Mouse (Mus musculus) midbrain, postnatal 0 days (tissue): ENCODE results near the gene Raf1. TPM values are rescaled to one million over a fixed set of nuclear protein-coding genes. Genes with fewer than 3 reads are reported as not detected.
A peak's percentile ranks its signal among the peaks of the same experiment; 100 is the strongest.

Experiments
- ATAC-seq: fragments of 200-750 bp; cut with Nextera tagmentation; 2 replicates; pipeline ENCODE4 v1.8.0; 2017; ENCODE audit warnings: moderate number of reproducible peaks, mild to moderate bottlenecking, moderate TSS enrichment, moderate library complexity; ENCODE audit not compliant: low FRiP score
- DNase-seq: peaks from one replicate; pipeline ENCODE4 v3.0.0-alpha.2; 2015; ENCODE audit warnings: low spot score
- H3K27ac ChIP-seq: fragments of 300-500 bp; sonication (generic); 2 replicates; pipeline ENCODE4 v1.5.1; 2014; ENCODE audit warnings: low read depth, mild to moderate bottlenecking, low read length, mixed read lengths
- H3K27me3 ChIP-seq: fragments of 300-500 bp; sonication (generic); 2 replicates; pipeline ENCODE4 v1.6.1; 2014; ENCODE audit warnings: low read length, control low read depth, mixed read lengths; ENCODE audit not compliant: insufficient read depth
- H3K36me3 ChIP-seq: fragments of 300-500 bp; sonication (generic); 2 replicates; pipeline ENCODE4 v1.6.1; 2014; ENCODE audit warnings: low read length, control low read depth, mixed read lengths; ENCODE audit not compliant: insufficient read depth
- H3K4me1 ChIP-seq: fragments of 300-500 bp; sonication (generic); 2 replicates; pipeline ENCODE4 v1.6.1; 2014; ENCODE audit warnings: mild to moderate bottlenecking, control low read depth, antibody characterized with exemption, low read length, mixed read lengths; ENCODE audit not compliant: insufficient read depth
- H3K4me2 ChIP-seq: fragments of 300-500 bp; sonication (generic); 2 replicates; pipeline ENCODE4 v1.6.1; 2014; ENCODE audit warnings: low read depth, mild to moderate bottlenecking, low read length, mixed read lengths; ENCODE audit not compliant: poor library complexity, severe bottlenecking
- H3K4me3 ChIP-seq: fragments of 300-500 bp; sonication (generic); 2 replicates; pipeline ENCODE4 v1.5.1; 2014; ENCODE audit warnings: low read depth, mild to moderate bottlenecking, low read length, moderate library complexity
- H3K9ac ChIP-seq: fragments of 300-500 bp; sonication (generic); replicated peaks from 2 replicates; pipeline ENCODE4 v1.6.1; 2014; ENCODE audit warnings: mild to moderate bottlenecking, low read length, moderate library complexity, mixed read lengths; ENCODE audit not compliant: poor library complexity, severe bottlenecking
- H3K9me3 ChIP-seq: fragments of 300-500 bp; sonication (generic); 2 replicates; pipeline ENCODE4 v1.6.1; 2016; ENCODE audit warnings: low read length, control low read depth
- CTCF ChIP-seq: IDR thresholded peaks from 2 replicates; pipeline ENCODE4 v1.5.1; 2016; ENCODE audit warnings: antibody characterized with exemption, mild to moderate bottlenecking
- WGBS: fragments of 180-500 bp; shearing (Covaris S2); extraction: QIAGEN DNeasy Blood & Tissue Kit; methylation state at CpG from one replicate; pipeline ENCODE4 v1.1.7; 2014; 5-methylcytosine and 5-hydroxymethylcytosine counted together
- polyA plus RNA-seq: library from polyadenylated mRNA; unstranded; fragments of >200 nt; fragmentation: Nextera tagmentation; extraction: Ambion mirVana; gene quantifications from 2 replicates; pipeline ENCODE4 v1.2.1, GENCODE M21; 2015
- total RNA-seq: library from RNA; depleted of rRNA; stranded (reverse); fragments of >200 nt; gene quantifications from 2 replicates; pipeline ENCODE4 v1.2.3, GENCODE M21; 2014

The Raf1 gene
- total and polyA plus RNA-seq, 2 experiments from 2014 or later: 89.1 to 196 TPM

DNA sequence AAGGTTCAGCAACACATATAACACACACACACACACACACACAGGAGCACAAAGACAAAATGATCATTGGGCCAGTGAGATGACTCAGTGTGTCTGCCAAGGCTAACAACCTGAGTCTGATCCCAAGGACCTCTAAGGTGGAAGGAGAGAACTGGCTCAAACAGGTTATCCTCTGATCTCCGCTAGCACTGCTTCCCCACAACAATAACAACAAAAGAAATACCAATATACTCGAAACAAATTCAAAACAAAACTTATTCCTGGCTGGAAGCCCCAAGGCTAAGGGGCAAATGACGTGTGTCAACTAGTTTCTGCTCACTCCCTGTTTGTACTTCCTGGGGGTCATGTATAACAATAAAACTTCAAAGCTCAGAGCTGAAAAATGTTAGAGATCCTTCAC is 11.3 kb upstream of the Raf1 start:
- Histone ChIP-seq H3K9me3 (no peaks in the 10 kb centered on the region), H3K4me3 (no peak overlapping the region), H3K9ac (no peak overlapping the region), H3K27ac (no peak overlapping the region), H3K27me3 (no peaks in the 10 kb centered on the region), H3K36me3 (no peaks in the 10 kb centered on the region), H3K4me1 (no peaks in the 10 kb centered on the region), H3K4me2 (no peak overlapping the region)
- DNase-seq: no peak
- no peak for TF ChIP-seq CTCF
- ATAC-seq: no peak
- WGBS: 66% methylated on average over 3 of the region's 3 CpGs

DNA sequence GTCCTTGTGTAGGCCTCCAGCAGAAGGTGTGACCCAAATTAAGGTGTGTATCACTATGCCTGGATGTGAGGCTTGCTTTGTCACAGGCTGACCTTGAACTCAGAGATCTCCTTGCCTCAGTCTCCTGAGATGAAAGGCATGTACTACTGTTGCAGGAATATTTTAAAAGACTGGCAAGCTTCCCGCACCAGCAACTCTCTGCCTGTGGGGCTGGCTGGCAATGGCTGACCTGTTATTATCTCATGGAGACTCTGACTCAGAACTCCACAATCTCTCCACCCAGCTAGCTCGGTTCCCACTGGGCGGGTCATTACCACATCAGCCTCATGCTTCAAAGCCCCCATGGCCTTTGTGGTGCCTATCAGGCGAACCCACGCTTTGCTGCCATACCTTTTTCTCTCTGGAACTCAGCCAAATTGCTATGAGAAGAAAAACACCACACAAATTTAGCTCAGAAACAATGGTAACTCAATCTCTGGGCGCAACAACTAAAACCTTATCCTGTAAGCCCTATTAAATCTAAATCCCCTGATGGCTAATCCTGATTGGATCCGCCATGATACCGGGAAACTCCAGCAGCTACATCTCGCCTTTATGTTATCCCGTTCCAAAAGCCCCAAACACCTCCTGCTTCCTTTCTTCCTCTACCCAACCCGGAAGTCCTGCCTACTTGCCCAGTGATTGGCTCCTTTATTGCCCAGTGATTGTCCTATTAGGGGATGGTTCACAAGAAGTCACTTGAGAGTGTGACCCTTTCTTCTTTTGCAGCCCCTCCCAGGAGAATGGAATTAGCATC is 8.6 kb upstream of the Raf1 start:
- no peak for TF ChIP-seq CTCF
- Histone ChIP-seq H3K27ac (no peak overlapping the region), H3K4me3 (no peak overlapping the region), H3K4me1 (no peaks in the 10 kb centered on the region), H3K9me3 (no peaks in the 10 kb centered on the region), H3K27me3 (no peaks in the 10 kb centered on the region), H3K9ac (no peak overlapping the region), H3K4me2 (no peak overlapping the region), H3K36me3 (no peaks in the 10 kb centered on the region)
- no peak for ATAC-seq
- 49% methylated on average over 11 of the region's 11 CpGs for WGBS
- DNase-seq: no peak

DNA sequence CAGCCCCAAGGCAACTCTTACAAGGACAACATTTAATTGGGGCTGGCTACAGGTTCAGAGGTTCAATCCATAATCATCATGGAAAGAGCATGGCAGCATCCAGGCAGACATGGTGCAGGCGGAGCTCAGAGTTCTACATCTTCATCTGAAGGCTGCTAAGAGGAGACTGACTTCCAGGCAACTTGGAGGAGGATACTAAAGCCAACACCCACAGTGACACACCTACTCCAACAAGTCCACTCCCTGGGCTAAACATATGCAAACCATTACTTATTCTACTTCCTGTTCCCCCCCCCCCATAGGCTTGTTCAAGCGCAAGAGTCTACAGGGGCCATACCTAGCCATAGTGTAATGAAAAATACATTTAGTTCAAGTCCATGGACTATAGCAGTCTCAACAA is 7.8 kb upstream of the Raf1 start:
- Histone ChIP-seq H3K27me3 (no peaks in the 10 kb centered on the region), H3K9ac (no peak overlapping the region), H3K4me3 (no peak overlapping the region), H3K27ac (no peak overlapping the region), H3K9me3 (no peaks in the 10 kb centered on the region), H3K36me3 (no peaks in the 10 kb centered on the region), H3K4me2 (no peak overlapping the region), H3K4me1 (no peaks in the 10 kb centered on the region)
- ATAC-seq: no peak
- no peak for DNase-seq
- WGBS: 95% methylated on average over 2 of the region's 2 CpGs
- no peak for TF ChIP-seq CTCF

- no peaks in the 10 kb centered on the region for H3K4me1 ChIP-seq
- ATAC-seq: no peak
- 86% methylated on average over 4 of the region's 4 CpGs for WGBS
Observed at GRCm38 (mm10) chr6:115681066-115681465, 4.6 kb upstream of the Raf1 start.

GRCm38 (mm10) chr6:115678012-115678411 is 1.6 kb upstream of the Raf1 start:
- ATAC-seq (no peak), DNase-seq (no peak)
- no peaks in the 10 kb centered on the region; the same call in 1 of the 2 replicates for H3K4me1 ChIP-seq
- no peaks in the 10 kb centered on the region for H3K9me3 ChIP-seq
- H3K9ac ChIP-seq: no peak overlapping the region
- no peak overlapping the region for H3K4me3 ChIP-seq
- no peak overlapping the region for H3K27ac ChIP-seq
- H3K27me3 ChIP-seq: no peaks in the 10 kb centered on the region
- WGBS: 96% methylated on average over 1 of the region's 1 CpGs
- no peak for TF ChIP-seq CTCF
- no peak overlapping the region for H3K4me2 ChIP-seq
- no peaks in the 10 kb centered on the region for H3K36me3 ChIP-seq

More at GRCm38 (mm10) chr6:115681066-115681465, 4.6 kb upstream of the Raf1 start:
- DNase-seq: no peak
- H3K27me3 ChIP-seq: no peaks in the 10 kb centered on the region
- H3K27ac ChIP-seq: no peak overlapping the region
- no peak overlapping the region for H3K4me3 ChIP-seq
- no peak overlapping the region for H3K4me2 ChIP-seq
- H3K36me3 ChIP-seq: no peaks in the 10 kb centered on the region
- no peak overlapping the region for H3K9ac ChIP-seq
- TF ChIP-seq CTCF: no peak
- no peaks in the 10 kb centered on the region for H3K9me3 ChIP-seq

GRCm38 (mm10) chr6:115677441-115677840 is 1.0 kb upstream of the Raf1 start:
- Histone ChIP-seq H3K4me1 (no peaks in the 10 kb centered on the region; the same call in 1 of the 2 replicates), H3K9me3 (no peaks in the 10 kb centered on the region), H3K36me3 (no peaks in the 10 kb centered on the region), H3K9ac (no peak overlapping the region), H3K27me3 (no peaks in the 10 kb centered on the region), H3K27ac (peak overlapping the region; percentile 99; the same call in 1 of the 2 replicates), H3K4me2 (peak overlapping the region; percentile 72; the same call in 1 of the 2 replicates), H3K4me3 (0 out of 2 replicates have a peak overlapping the region, but pooled peaks have one; percentile 92)
- WGBS: 96% methylated on average over 7 of the region's 7 CpGs
- no peak for TF ChIP-seq CTCF
- ATAC-seq: no peak
- no peak for DNase-seq
